Mouse (Mus musculus) cerebellum, adult 2 months (tissue): Measurements from ENCODE around the gene Fnip2.

Source experiments
- CTCF ChIP-seq: fragments of 200-500 bp; IDR thresholded peaks from 2 replicates; pipeline ENCODE4 v1.5.1; 2011; ENCODE audit warnings: low read depth, mild to moderate bottlenecking, control low read depth, low read length, moderate library complexity, borderline replicate concordance; ENCODE audit not compliant: insufficient read depth
- POLR2A ChIP-seq: fragments of 200-500 bp; IDR thresholded peaks from 2 replicates; pipeline ENCODE4 v1.6.1; 2011; ENCODE audit warnings: low read length, control low read depth, borderline replicate concordance; ENCODE audit not compliant: insufficient read depth

- no peak for TF ChIP-seq CTCF
- TF ChIP-seq POLR2A: peak; percentile 73; the same call in 1 of the 2 replicates
Observed at GRCm38 (mm10) chr3:79590863-79591792, 23.5 kb upstream of the Fnip2 start, which contains the start of gene Ppid.
